Mouse (Mus musculus): Measurements from ENCODE around the gene Erc2. TPM values are rescaled to one million over a fixed set of nuclear protein-coding genes. Genes with fewer than 3 reads are reported as not detected.

Gene Erc2
- total and polyA plus RNA-seq, 3 experiments, result not detected

DNA sequence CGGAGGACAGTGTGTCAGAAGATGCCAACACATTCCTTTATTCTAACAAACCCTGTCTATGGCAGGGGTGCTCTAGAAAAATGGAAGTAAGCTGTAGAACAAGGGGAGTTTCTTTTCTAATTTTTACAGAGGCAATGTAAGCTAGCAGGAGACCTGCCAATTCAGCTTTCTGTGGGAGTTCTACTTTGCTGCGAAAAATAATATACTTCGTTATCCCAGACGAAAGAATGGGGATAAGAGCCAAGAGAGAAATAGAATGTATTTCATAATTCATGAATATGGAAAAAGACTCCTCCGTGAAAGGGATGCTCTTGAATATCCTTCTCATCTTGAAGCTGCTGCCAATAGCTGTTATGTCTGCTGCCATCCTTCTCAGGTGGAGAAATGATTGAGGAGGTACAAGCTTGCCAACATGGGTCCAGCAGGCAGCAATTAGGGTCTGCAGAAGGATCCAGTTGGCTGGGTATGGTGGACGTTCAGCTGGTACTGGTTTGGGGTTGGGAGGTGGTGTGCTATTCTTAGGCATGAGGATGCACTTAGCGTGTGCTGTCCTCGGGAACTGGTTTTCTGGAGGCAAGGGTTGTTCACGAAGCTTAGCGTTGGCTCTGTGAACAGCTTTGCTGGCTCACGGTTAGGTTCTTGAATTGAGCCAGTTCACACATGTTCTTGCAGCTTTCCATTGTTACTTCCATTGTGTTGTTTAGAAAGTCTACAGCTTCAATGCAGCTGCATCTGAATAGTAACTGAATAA lies 176.1 kb downstream of the Erc2 start:
- in situ Hi-C loops (cut with MboI; ENCODE audit: low pct_ligation_motif_present, low pct_unique_long_range_greater_than_20kb, low sequenced_read_pairs) (no loop called here), dilution Hi-C loops (cut with MboI; ENCODE audit: extremely low pct_ligation_motif_present, extremely low pct_unique_long_range_greater_than_20kb, low sequenced_read_pairs) (no loop called here)
- H3K36me3 ChIP-seq (replicated peaks in 1 of 2; ENCODE audit: control insufficient read depth in 1 of 2, insufficient read depth in 1 of 2, low read length in 1 of 2), result no peaks in the 10 kb centered on the region
- no peak for DNase-seq (ENCODE audit: extremely low read depth)
- H3K27me3 ChIP-seq (replicated peaks), result no peaks in the 10 kb centered on the region
- H3K79me2 ChIP-seq (replicated peaks; ENCODE audit: control insufficient read depth, extremely low read depth, insufficient read depth, poor library complexity, severe bottlenecking), result no peaks in the 10 kb centered on the region
- H3K4me3 ChIP-seq (replicated peaks in 1 of 3; ENCODE audit: low read depth in 2 of 3, low read length in 2 of 3, poor library complexity in 1 of 3), result no peak overlapping the region
- no peak overlapping the region for H3K9ac ChIP-seq (ENCODE audit: insufficient read depth, low read depth)
- no peak overlapping the region; the same call in 1 of the 2 replicates for H3K27ac ChIP-seq (ENCODE audit: insufficient read depth, low read depth)
- no peaks in the 10 kb centered on the region for H3K9me3 ChIP-seq (replicated peaks; ENCODE audit: low read length)
- H3K4me1 ChIP-seq (ENCODE audit: control insufficient read depth in 1 of 2, insufficient read depth in 2 of 2), result peaks cover 3 to 25% of the 10 kb centered on the region in 2 experiments; a peak in 3 of 4 replicates
- no peak overlapping the region for H3K4me2 ChIP-seq (ENCODE audit: insufficient read depth, low read depth, poor library complexity, severe bottlenecking)
- TF ChIP-seq MYC (IDR thresholded peaks at IDR 0.05; ENCODE audit: low read depth, low read length), result no peak
- TF ChIP-seq PAX5 (IDR thresholded peaks at IDR 0.05; ENCODE audit: low read length), result no peak
- TF ChIP-seq JUND (conservative IDR thresholded peaks at IDR 0.05; ENCODE audit: low read depth, low read length), result no peak
- TF ChIP-seq ELF1 (IDR thresholded peaks at IDR 0.05; ENCODE audit: low read depth, low read length), result no peak
- no peak for TF ChIP-seq IRF4 (IDR thresholded peaks at IDR 0.05; ENCODE audit: low read depth, low read length)
- TF ChIP-seq CHD2 (IDR thresholded peaks at IDR 0.05; ENCODE audit: low read length), result no peak

DNA sequence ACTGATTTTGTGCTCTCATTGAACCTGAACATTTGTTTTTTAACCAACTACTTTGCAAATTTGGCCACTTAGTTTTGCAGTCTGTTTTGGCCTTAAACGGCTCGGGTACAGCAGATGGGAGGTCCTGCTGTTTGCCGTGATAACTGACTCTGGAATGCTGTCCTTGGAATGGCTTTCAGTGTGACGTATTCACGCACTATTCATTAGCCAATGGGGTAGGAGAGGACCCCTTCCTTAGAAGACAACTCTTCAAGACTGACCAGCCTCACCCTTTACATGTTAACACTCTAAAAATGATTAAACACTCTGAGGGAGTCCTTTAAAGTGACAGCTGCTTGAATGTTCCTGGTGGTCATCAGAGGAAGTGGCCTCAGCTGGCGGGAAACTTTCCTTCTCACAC lies 178.5 kb downstream of the Erc2 start:
- no peak overlapping the region for H3K9ac ChIP-seq (ENCODE audit: insufficient read depth, low read depth)
- no peak overlapping the region for H3K27ac ChIP-seq (ENCODE audit: insufficient read depth, low read depth)
- H3K4me2 ChIP-seq (ENCODE audit: insufficient read depth, low read depth, poor library complexity, severe bottlenecking), result no peak overlapping the region
- TF ChIP-seq HCFC1 (IDR thresholded peaks at IDR 0.05; ENCODE audit: low read depth, low read length) (no peak), TCF12 (IDR thresholded peaks at IDR 0.05; ENCODE audit: low read depth, low read length) (no peak), SIN3A (IDR thresholded peaks at IDR 0.05; ENCODE audit: low read length) (no peak), ZNF384 (IDR thresholded peaks at IDR 0.05; ENCODE audit: low read depth, low read length) (no peak), EP300 (IDR thresholded peaks at IDR 0.05; ENCODE audit: low read length) (no peak), KAT2A (IDR thresholded peaks at IDR 0.05; ENCODE audit: insufficient replicate concordance, low read length) (no peak), CTCF (conservative IDR thresholded peaks at IDR 0.05 in 1 of 2, IDR thresholded peaks at IDR 0.05 in 1 of 2; ENCODE audit: low read depth in 2 of 2, low read length in 2 of 2) (no peak), RCOR1 (conservative IDR thresholded peaks at IDR 0.05; ENCODE audit: low read depth, low read length) (no peak), CHD1 (IDR thresholded peaks at IDR 0.05; ENCODE audit: low read depth, low read length) (no peak), CHD2 (IDR thresholded peaks at IDR 0.05; ENCODE audit: low read length) (no peak), POLR2A (IDR thresholded peaks at IDR 0.05; ENCODE audit: low read depth, low read length) (no peak), GABPA (IDR thresholded peaks at IDR 0.05; ENCODE audit: insufficient replicate concordance, low read depth, low read length) (no peak), MAX (IDR thresholded peaks at IDR 0.05; ENCODE audit: low read length) (no peak), IRF4 (IDR thresholded peaks at IDR 0.05; ENCODE audit: low read depth, low read length) (no peak), ZC3H11A (IDR thresholded peaks at IDR 0.05; ENCODE audit: low read depth, low read length) (no peak), NELFE (IDR thresholded peaks at IDR 0.05; ENCODE audit: low read depth, low read length) (no peak), TBP (conservative IDR thresholded peaks at IDR 0.05; ENCODE audit: low read depth, low read length) (no peak)
- in situ Hi-C loops (cut with MboI; ENCODE audit: low pct_ligation_motif_present, low pct_unique_long_range_greater_than_20kb, low sequenced_read_pairs), result loop anchor here (25.0 kb wide), 2 partner anchors 1287 to 1637 kb away; no protein-coding TSS in a partner anchor
- H3K27me3 ChIP-seq (replicated peaks), result no peaks in the 10 kb centered on the region
- H3K9me3 ChIP-seq (replicated peaks; ENCODE audit: low read length), result peaks cover 4% of the 10 kb centered on the region
- no peaks in the 10 kb centered on the region for H3K79me2 ChIP-seq (replicated peaks; ENCODE audit: control insufficient read depth, extremely low read depth, insufficient read depth, poor library complexity, severe bottlenecking)
- H3K4me1 ChIP-seq (ENCODE audit: control insufficient read depth in 1 of 2, insufficient read depth in 2 of 2), result peaks cover 3 to 15% of the 10 kb centered on the region in 2 experiments; a peak in 3 of 4 replicates
- dilution Hi-C loops (cut with MboI; ENCODE audit: extremely low pct_ligation_motif_present, extremely low pct_unique_long_range_greater_than_20kb, low sequenced_read_pairs), result no loop called here
- no peak for DNase-seq (ENCODE audit: extremely low read depth)
- no peaks in the 10 kb centered on the region for H3K36me3 ChIP-seq (replicated peaks in 1 of 2; ENCODE audit: control insufficient read depth in 1 of 2, insufficient read depth in 1 of 2, low read length in 1 of 2)
- H3K4me3 ChIP-seq (replicated peaks in 1 of 3; ENCODE audit: low read depth in 2 of 3, low read length in 2 of 3, poor library complexity in 1 of 3), result no peak overlapping the region

Measured in CH12.LX (cell line).